Mouse (Mus musculus) thymus, adult 2 months (tissue): ENCODE results near the gene Recql.

ENCODE experiments used
- CTCF ChIP-seq: fragments of 200-500 bp; IDR thresholded peaks from 2 replicates; pipeline ENCODE4 v1.5.1; 2012; ENCODE audit warnings: mild to moderate bottlenecking, control low read depth, low read length, moderate library complexity, borderline replicate concordance; ENCODE audit not compliant: control insufficient read depth, poor library complexity, insufficient read depth; ENCODE audit errors: extremely low read depth
- POLR2A ChIP-seq: fragments of 200-500 bp; IDR thresholded peaks from 2 replicates; pipeline ENCODE4 v1.6.1; 2012; ENCODE audit warnings: mild to moderate bottlenecking, low read length, control low read depth, moderate library complexity; ENCODE audit not compliant: control insufficient read depth, poor library complexity, insufficient read depth; ENCODE audit errors: extremely low read depth

DNA sequence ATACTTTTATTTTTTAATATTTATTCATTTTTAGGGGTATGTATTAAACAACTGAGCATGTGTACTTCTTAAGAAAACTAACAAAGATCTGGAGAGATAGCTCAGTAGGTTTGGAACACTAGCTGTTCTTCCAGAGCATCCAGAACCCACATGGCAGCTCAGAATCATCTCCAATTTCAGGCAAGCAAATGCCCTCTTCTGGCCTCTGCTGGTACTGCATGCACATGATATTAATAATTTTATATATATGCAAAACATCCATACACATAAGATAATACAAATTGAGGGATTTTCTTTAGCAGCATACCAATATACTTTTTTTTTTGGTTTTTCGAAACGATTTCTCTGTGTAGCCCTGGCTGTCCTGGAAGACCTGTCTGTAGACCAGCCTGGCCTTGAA is 43.3 kb downstream of the Recql start:
- TF ChIP-seq CTCF (no peak), POLR2A (no peak)
